Mouse (Mus musculus) ES-Bruce4 (cell line): Measurements from ENCODE around the gene Klhl35. TPM values are rescaled to one million over a fixed set of nuclear protein-coding genes. Genes with fewer than 3 reads are reported as not detected.
"Not testable (repeated sequence)": the region's sequence is repeated elsewhere in the genome, so short reads cannot be mapped to it uniquely, and the experiment has no call there.

Experiments
- H3K27ac ChIP-seq: 2 replicates; pipeline ENCODE4 v1.5.1; 2012; ENCODE audit warnings: low read length, inconsistent platforms; ENCODE audit not compliant: insufficient read depth
- H3K27me3 ChIP-seq: 2 replicates; pipeline ENCODE4 v1.6.1; 2012; ENCODE audit warnings: mild to moderate bottlenecking, low read length, inconsistent platforms; ENCODE audit not compliant: control insufficient read depth, poor library complexity, insufficient read depth, severe bottlenecking
- H3K36me3 ChIP-seq: 2 replicates; pipeline ENCODE4 v1.6.1; 2012; ENCODE audit warnings: inconsistent platforms, mild to moderate bottlenecking, low read length, moderate library complexity; ENCODE audit not compliant: control insufficient read depth, poor library complexity, insufficient read depth, severe bottlenecking
- H3K4me1 ChIP-seq: one replicate; pipeline ENCODE4 v1.8.1; 2011; ENCODE audit warnings: low read length; ENCODE audit not compliant: control insufficient read depth, insufficient read depth
- H3K4me3 ChIP-seq: 2 replicates; pipeline ENCODE4 v1.5.1; 2011; ENCODE audit warnings: low read depth, mild to moderate bottlenecking, low read length
- H3K9ac ChIP-seq: 2 replicates; pipeline ENCODE4 v1.6.1; 2012; ENCODE audit warnings: low read depth, mild to moderate bottlenecking, inconsistent platforms; ENCODE audit not compliant: poor library complexity, severe bottlenecking
- H3K9me3 ChIP-seq: replicated peaks from 2 replicates; pipeline ENCODE4 v1.6.1; 2012; ENCODE audit warnings: mild to moderate bottlenecking, low read length, inconsistent platforms; ENCODE audit not compliant: control insufficient read depth, poor library complexity, insufficient read depth, severe bottlenecking
- CTCF ChIP-seq: IDR thresholded peaks from one replicate; pipeline ENCODE4 v1.8.1; 2011; ENCODE audit warnings: low read depth, low read length
- EP300 ChIP-seq: IDR thresholded peaks from 2 replicates; pipeline ENCODE4 v1.6.1; 2011; ENCODE audit warnings: low read depth, low read length; ENCODE audit not compliant: insufficient read depth
- POLR2A ChIP-seq: IDR thresholded peaks from one replicate; pipeline ENCODE4 v1.8.1; 2011; ENCODE audit warnings: low read length; ENCODE audit not compliant: insufficient read depth
- polyA plus RNA-seq: library from polyadenylated mRNA; stranded (reverse); fragments of >200 nt; gene quantifications from 2 replicates; pipeline ENCODE4 v1.2.4, GENCODE M21; 2011; ENCODE audit warnings: low read depth; ENCODE audit not compliant: missing spikeins, insufficient read depth, insufficient read length

The Klhl35 gene
- polyA plus RNA-seq, 1 experiment = not detected

GRCm38 (mm10) chr7:99489708-99490107 is 23.9 kb downstream of the Klhl35 start:
- TF ChIP-seq POLR2A = no peak
- TF ChIP-seq CTCF = no peak
- no peak for TF ChIP-seq EP300
- Histone ChIP-seq H3K9me3 (peaks cover 4% of the 10 kb centered on the region; the same call in 1 of the 2 replicates), H3K27ac (no peak overlapping the region), H3K9ac (no peak overlapping the region), H3K4me3 (no peak overlapping the region), H3K36me3 (no peaks in the 10 kb centered on the region), H3K27me3 (no peaks in the 10 kb centered on the region), H3K4me1 (peaks cover 1% of the 10 kb centered on the region)

GRCm38 (mm10) chr7:99499128-99499527 is 33.3 kb downstream of the Klhl35 start:
- H3K4me3 ChIP-seq = no peak overlapping the region
- TF ChIP-seq EP300 (no peak), CTCF (no peak), POLR2A (no peak)
- H3K27ac ChIP-seq = no peak overlapping the region
- H3K4me1 ChIP-seq = no peaks in the 10 kb centered on the region
- H3K9me3 ChIP-seq = no peaks in the 10 kb centered on the region
- no peaks in the 10 kb centered on the region for H3K27me3 ChIP-seq
- no peaks in the 10 kb centered on the region for H3K36me3 ChIP-seq
- no peak overlapping the region for H3K9ac ChIP-seq

GRCm38 (mm10) chr7:99500201-99500600 is 34.4 kb downstream of the Klhl35 start:
- Histone ChIP-seq H3K4me1 (no peaks in the 10 kb centered on the region), H3K36me3 (no peaks in the 10 kb centered on the region), H3K9me3 (no peaks in the 10 kb centered on the region), H3K9ac (no peak overlapping the region), H3K4me3 (no peak overlapping the region), H3K27ac (no peak overlapping the region), H3K27me3 (no peaks in the 10 kb centered on the region)
- peak; percentile 93 for TF ChIP-seq CTCF
- no peak for TF ChIP-seq EP300

- no peaks in the 10 kb centered on the region for H3K9me3 ChIP-seq
- TF ChIP-seq POLR2A (no peak), CTCF (no peak), EP300 (no peak)
- H3K4me1 ChIP-seq = no peaks in the 10 kb centered on the region
- no peaks in the 10 kb centered on the region for H3K27me3 ChIP-seq
- H3K27ac ChIP-seq = no peak overlapping the region
- no peak overlapping the region for H3K4me3 ChIP-seq
- H3K9ac ChIP-seq = no peak overlapping the region
- no peaks in the 10 kb centered on the region for H3K36me3 ChIP-seq
Measured at GRCm38 (mm10) chr7:99500655-99501054, 34.9 kb downstream of the Klhl35 start.

- H3K9ac ChIP-seq = no peak overlapping the region
- no peaks in the 10 kb centered on the region for H3K4me1 ChIP-seq
- H3K4me3 ChIP-seq = no peak overlapping the region
- H3K27ac ChIP-seq = no peak overlapping the region
- H3K27me3 ChIP-seq = no peaks in the 10 kb centered on the region
- H3K9me3 ChIP-seq = no peaks in the 10 kb centered on the region
- no peak for TF ChIP-seq CTCF
- TF ChIP-seq POLR2A = no peak
- no peak for TF ChIP-seq EP300
- no peaks in the 10 kb centered on the region for H3K36me3 ChIP-seq
Measured at GRCm38 (mm10) chr7:99501148-99501547, 35.3 kb downstream of the Klhl35 start.

GRCm38 (mm10) chr7:99504556-99504955 is 38.8 kb downstream of the Klhl35 start:
- no peaks in the 10 kb centered on the region for H3K27me3 ChIP-seq
- no peak overlapping the region for H3K4me3 ChIP-seq
- H3K9me3 ChIP-seq = no peaks in the 10 kb centered on the region
- no peaks in the 10 kb centered on the region for H3K4me1 ChIP-seq
- TF ChIP-seq POLR2A (no peak), CTCF (no peak), EP300 (no peak)
- H3K27ac ChIP-seq = no peak overlapping the region
- no peaks in the 10 kb centered on the region for H3K36me3 ChIP-seq
- no peak overlapping the region for H3K9ac ChIP-seq

- not testable (repeated sequence) for H3K9ac ChIP-seq, H3K4me3 ChIP-seq, H3K27me3 ChIP-seq, H3K9me3 ChIP-seq, H3K27ac ChIP-seq, H3K36me3 ChIP-seq, H3K4me1 ChIP-seq
Measured at GRCm38 (mm10) chr7:99508187-99508586, 42.4 kb downstream of the Klhl35 start.
